In the genomic region with DNA sequence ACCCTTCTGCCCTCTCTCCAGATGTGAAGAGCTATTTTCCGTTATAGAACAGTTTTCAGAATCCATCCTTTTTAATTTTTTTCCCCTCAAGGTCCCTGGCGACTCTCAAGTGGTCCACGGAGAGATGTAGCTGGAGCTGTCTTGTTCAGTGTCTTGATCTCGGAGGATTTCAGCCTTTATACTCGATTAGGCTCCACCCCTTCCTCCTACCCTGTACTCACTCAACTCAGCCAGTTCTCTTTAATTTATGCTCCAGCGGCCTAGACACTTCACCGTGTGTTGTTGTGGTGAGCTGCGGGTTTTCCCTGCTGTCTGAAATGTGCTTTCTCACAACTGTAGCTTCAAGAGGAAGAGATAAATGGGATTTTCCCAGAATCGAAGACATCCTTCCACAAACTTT, we compare ENCODE assay signal across 10 mouse cellular contexts. TPM values are rescaled to one million over a fixed set of nuclear protein-coding genes. Genes with fewer than 3 reads are reported as not detected.
DNase-seq lines count a peak whose midpoint lies in the region; ATAC-seq and TF ChIP-seq lines count a peak whose summit lies in the region.
"Had no signal": no experiment of that assay in that cellular context is flagged by ENCODE, and none has a peak within 500 bp of the region (broad histone marks: within the 10 kb centered on the region; RNA-seq: fewer than 3 reads in every experiment).

A gene (minus strand): TSS at position 217 of the 400 bp plus-strand sequence.

- 51% methylated on average over 9 of the region's 9 CpGs for WGBS in liver, embryonic 11.5 days
- WGBS in thymus, adult 2 months = 3% methylated on average over 9 of the region's 9 CpGs
- whole genome bisulfite sequencing in hindbrain, embryonic 11.5 days = 83% methylated on average over 9 of the region's 9 CpGs
- WGBS in kidney, embryonic 15.5 days = 68% methylated on average over 9 of the region's 9 CpGs

- no peaks in the 10 kb centered on the region for H3K4me1 ChIP-seq in liver, embryonic 11.5 days (replicated peaks; ENCODE audit: control insufficient read depth, insufficient read depth, low read length)
- peaks cover 4% of the 10 kb centered on the region for H3K4me1 ChIP-seq in thymus, adult 2 months (replicated peaks; ENCODE audit: control insufficient read depth, insufficient read depth, low read length)
- no peaks in the 10 kb centered on the region for H3K4me1 ChIP-seq in hindbrain, embryonic 11.5 days (replicated peaks; ENCODE audit: control insufficient read depth, insufficient read depth, low read length)
- H3K4me1 ChIP-seq in kidney, embryonic 15.5 days = no peaks in the 10 kb centered on the region

- H3K27ac ChIP-seq in liver, embryonic 11.5 days (ENCODE audit: low read depth, low read length) = no peak within 1 kb of the TSS
- peak within 1 kb of the TSS; percentile 96 for H3K27ac ChIP-seq in thymus, adult 2 months (ENCODE audit: control insufficient read depth, insufficient read depth, low read length)
- H3K27ac ChIP-seq in hindbrain, embryonic 11.5 days (ENCODE audit: low read depth, low read length) = no peak within 1 kb of the TSS
- H3K27ac ChIP-seq in kidney, embryonic 15.5 days = no peak within 1 kb of the TSS
- H3K27ac ChIP-seq: hindbrain, embryonic 14.5 days had no signal

- H3K4me3 ChIP-seq in liver, embryonic 11.5 days (ENCODE audit: low read depth, low read length) = no peak within 1 kb of the TSS
- H3K4me3 ChIP-seq in thymus, adult 2 months (ENCODE audit: control insufficient read depth, insufficient read depth, low read length) = peak within 1 kb of the TSS; percentile 2; the same call in 1 of the 2 replicates
- no peak within 1 kb of the TSS for H3K4me3 ChIP-seq in hindbrain, embryonic 11.5 days (ENCODE audit: low read depth, low read length)
- H3K4me3 ChIP-seq in kidney, embryonic 15.5 days (replicated peaks) = no peak within 1 kb of the TSS

- no peak for TF ChIP-seq CTCF in thymus, adult 2 months (IDR thresholded peaks at IDR 0.05; ENCODE audit: borderline replicate concordance, control insufficient read depth, extremely low read depth, insufficient read depth, low read length, poor library complexity)

- no peak within 1 kb of the TSS; the same call in 1 of the 2 replicates for H3K4me2 ChIP-seq in liver, embryonic 11.5 days
- H3K4me2 ChIP-seq in hindbrain, embryonic 11.5 days (replicated peaks; ENCODE audit: low read depth, low read length) = no peak within 1 kb of the TSS
- H3K4me2 ChIP-seq in kidney, embryonic 15.5 days = no peak within 1 kb of the TSS
- H3K4me2 ChIP-seq: hindbrain, embryonic 14.5 days had no signal

- no peak for DNase-seq in liver, embryonic 11.5 days (ENCODE audit: low spot score)
- peak; percentile 77 for DNase-seq in thymus, adult 2 months
- no peak for DNase-seq in hindbrain, embryonic 11.5 days (ENCODE audit: low spot score)
- DNase-seq in gastrocnemius, postnatal 36 days = no peak
- no peak for DNase-seq in adipocyte (ENCODE audit: low spot score)
- DNase-seq: right cerebral cortex, postnatal 25 days had no signal

- H3K27me3 ChIP-seq in liver, embryonic 11.5 days (replicated peaks; ENCODE audit: control insufficient read depth, insufficient read depth, low read length) = no peaks in the 10 kb centered on the region
- no peaks in the 10 kb centered on the region for H3K27me3 ChIP-seq in thymus, adult 2 months (ENCODE audit: control insufficient read depth, insufficient read depth, low read length)
- H3K27me3 ChIP-seq in hindbrain, embryonic 11.5 days (ENCODE audit: control insufficient read depth, insufficient read depth, low read length) = no peaks in the 10 kb centered on the region
- H3K27me3 ChIP-seq in kidney, embryonic 15.5 days = no peaks in the 10 kb centered on the region

- intact Hi-C loops in gastrocnemius, postnatal 36 days (cut with DNase I) = no loop called here

- ATAC-seq in activated CD4-positive, CD25-positive, alpha-beta regulatory T cell, adult 4 months = peak; percentile 79
- 0 out of 2 replicates have a peak, but pooled peaks have one; percentile 42 for ATAC-seq in liver, embryonic 11.5 days (replicated peaks; ENCODE audit: low FRiP score)
- peak; percentile 66 for ATAC-seq in megakaryocyte-erythroid progenitor cell, adult 5-6 weeks (replicated peaks; ENCODE audit: low FRiP score, low TSS enrichment, poor library complexity, severe bottlenecking)
- no peak for ATAC-seq in hindbrain, embryonic 11.5 days (ENCODE audit: low FRiP score)
- ATAC-seq in kidney, embryonic 15.5 days (replicated peaks; ENCODE audit: low FRiP score) = no peak

- H3K36me3 ChIP-seq in liver, embryonic 11.5 days (ENCODE audit: control insufficient read depth, insufficient read depth, low read length) = no peaks in the 10 kb centered on the region
- peaks cover 8% of the 10 kb centered on the region for H3K36me3 ChIP-seq in thymus, adult 2 months (ENCODE audit: control insufficient read depth, insufficient read depth, low read length)
- no peaks in the 10 kb centered on the region for H3K36me3 ChIP-seq in hindbrain, embryonic 11.5 days (ENCODE audit: control insufficient read depth, insufficient read depth, low read length)
- no peaks in the 10 kb centered on the region for H3K36me3 ChIP-seq in kidney, embryonic 15.5 days

- no peak within 1 kb of the TSS for H3K9ac ChIP-seq in liver, embryonic 11.5 days (ENCODE audit: low read depth, low read length)
- no peak within 1 kb of the TSS for H3K9ac ChIP-seq in hindbrain, embryonic 11.5 days (ENCODE audit: low read depth, low read length)
- no peak within 1 kb of the TSS for H3K9ac ChIP-seq in kidney, embryonic 15.5 days
- H3K9ac ChIP-seq: hindbrain, embryonic 14.5 days had no signal

- TF ChIP-seq POLR2A in thymus, adult 2 months (IDR thresholded peaks at IDR 0.05; ENCODE audit: control insufficient read depth, extremely low read depth, insufficient read depth, low read length, poor library complexity) = no peak

- no peaks in the 10 kb centered on the region for H3K9me3 ChIP-seq in liver, embryonic 11.5 days (ENCODE audit: control insufficient read depth, low read length)
- H3K9me3 ChIP-seq in hindbrain, embryonic 11.5 days (ENCODE audit: control insufficient read depth, low read length) = no peaks in the 10 kb centered on the region
- H3K9me3 ChIP-seq in kidney, embryonic 15.5 days (replicated peaks) = no peaks in the 10 kb centered on the region

RNA-seq across cellular contexts. Expression of the gene that starts here (rescaled TPM):
- polyA plus RNA-seq in activated CD4-positive, CD25-positive, alpha-beta regulatory T cell, adult 4 months (2017; shearing (Covaris generic)) = 100 to 1,000 TPM; 233 to 245 TPM
- polyA plus RNA-seq in liver, embryonic 11.5 days (2014; fragmentation: Nextera tagmentation; extraction: Ambion mirVana) = 0.96 and 1.1 TPM in 2 replicates
- total RNA-seq in megakaryocyte-erythroid progenitor cell, adult 5-6 weeks (2014; fragmentation: Nextera tagmentation) = 7.0 and 12.2 TPM in 2 replicates
- total RNA-seq in megakaryocyte-erythroid progenitor cell, adult 5-6 weeks (2017) = 57.7 and 71.1 TPM in 2 replicates
- polyA plus RNA-seq in thymus, adult 2 months (2012; rRNA removed) = 18.0 and 22.0 TPM in 2 replicates
- 0.09 TPM in 1 of 2 replicates, not detected in the other for polyA plus RNA-seq in hindbrain, embryonic 11.5 days (2014; fragmentation: Nextera tagmentation; extraction: Ambion mirVana)
- total RNA-seq in gastrocnemius, postnatal 36 days (2021) = under 1 TPM in 1 of 2 experiments, not detected in 1; 0.31 TPM
- polyA plus RNA-seq in kidney, embryonic 15.5 days (2015; fragmentation: Nextera tagmentation; extraction: Ambion mirVana) = not detected in 2 replicates
- polyA plus RNA-seq: hindbrain, embryonic 14.5 days had no signal

Comparison
In these comparisons a context has a peak if more than half of its experiments do, and no peak if none do; other contexts are left out.
1. RNA of the gene that starts here (total RNA-seq): 7.0 to 71.1 TPM in megakaryocyte-erythroid progenitor cell, adult 5-6 weeks; 0.31 TPM in gastrocnemius, postnatal 36 days; every median in the first group is over 4 times any median in the second.
2. ATAC-seq: peak in activated CD4-positive, CD25-positive, alpha-beta regulatory T cell, adult 4 months (single experiment), liver, embryonic 11.5 days (single experiment) and megakaryocyte-erythroid progenitor cell, adult 5-6 weeks (single experiment); none in hindbrain, embryonic 11.5 days (single experiment) and kidney, embryonic 15.5 days (single experiment).